Mouse (Mus musculus): ENCODE results near the gene Adgrl2. TPM values are rescaled to one million over a fixed set of nuclear protein-coding genes. Genes with fewer than 3 reads are reported as not detected.

Adgrl2 gene
- polyA plus RNA-seq, 1 experiment from 2014 or later: 42.5 TPM

DNA sequence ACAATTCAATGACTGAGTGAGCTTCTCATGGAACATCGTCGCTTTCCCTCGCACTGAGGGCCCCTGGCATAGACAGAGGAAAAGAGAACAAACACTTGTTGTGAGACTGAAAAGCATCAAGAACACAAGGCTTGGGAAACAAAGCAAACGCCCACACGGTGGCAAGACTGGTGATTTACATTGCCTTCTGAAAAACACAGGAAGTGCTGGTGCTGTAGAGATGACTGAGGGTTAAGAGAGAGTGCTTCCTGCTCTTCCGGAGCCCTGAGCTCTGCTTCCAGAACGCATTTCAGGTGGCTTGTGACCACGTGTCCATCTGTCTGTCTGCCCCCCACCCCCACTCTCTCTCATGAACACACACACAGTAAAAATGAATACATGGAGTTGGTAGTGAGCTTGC, 122.7 kb downstream of the Adgrl2 start:
- DNase-seq (ENCODE audit: low spot score) (peak; percentile 63), ATAC-seq (replicated peaks; ENCODE audit: low FRiP score, low read depth) (no peak)
- Histone ChIP-seq H3K27me3 (ENCODE audit: insufficient read depth, low read length) (no peaks in the 10 kb centered on the region), H3K4me3 (replicated peaks; ENCODE audit: low read depth, low read length) (no peak overlapping the region), H3K4me1 (replicated peaks; ENCODE audit: insufficient read depth, low read length) (no peaks in the 10 kb centered on the region), H3K4me2 (ENCODE audit: low read length) (no peak overlapping the region), H3K27ac (no peak overlapping the region), H3K9me3 (replicated peaks; ENCODE audit: low read length) (no peaks in the 10 kb centered on the region), H3K36me3 (ENCODE audit: insufficient read depth, low read length) (0 out of 2 replicates have a peak, but pooled peaks cover 11% of the 10 kb centered on the region), H3K9ac (ENCODE audit: low read depth, low read length) (no peak overlapping the region)
- WGBS: 44% methylated on average over 8 of the region's 8 CpGs
- peak; percentile 21; the same call in 1 of the 2 replicates for TF ChIP-seq CTCF (IDR thresholded peaks at IDR 0.05; ENCODE audit: low read depth)

- 90% methylated on average over 5 of the region's 5 CpGs for WGBS
- TF ChIP-seq CTCF (IDR thresholded peaks at IDR 0.05; ENCODE audit: low read depth): no peak
Observed at GRCm38 (mm10) chr3:148866633-148867032, 123.7 kb downstream of the Adgrl2 start.

GRCm38 (mm10) chr3:148866053-148866452, 124.3 kb downstream of the Adgrl2 start:
- ATAC-seq (replicated peaks; ENCODE audit: low FRiP score, low read depth) (no peak), DNase-seq (ENCODE audit: low spot score) (no peak)
- WGBS: 92% methylated on average over 7 of the region's 7 CpGs
- Histone ChIP-seq H3K4me2 (ENCODE audit: low read length) (no peak overlapping the region), H3K4me1 (replicated peaks; ENCODE audit: insufficient read depth, low read length) (no peaks in the 10 kb centered on the region), H3K9me3 (replicated peaks; ENCODE audit: low read length) (no peaks in the 10 kb centered on the region), H3K36me3 (ENCODE audit: insufficient read depth, low read length) (0 out of 2 replicates have a peak, but pooled peaks cover 6% of the 10 kb centered on the region), H3K27ac (no peak overlapping the region), H3K4me3 (replicated peaks; ENCODE audit: low read depth, low read length) (no peak overlapping the region), H3K27me3 (ENCODE audit: insufficient read depth, low read length) (no peaks in the 10 kb centered on the region), H3K9ac (ENCODE audit: low read depth, low read length) (no peak overlapping the region)
- no peak for TF ChIP-seq CTCF (IDR thresholded peaks at IDR 0.05; ENCODE audit: low read depth)

More at GRCm38 (mm10) chr3:148866633-148867032, 123.7 kb downstream of the Adgrl2 start:
- H3K27me3 ChIP-seq (ENCODE audit: insufficient read depth, low read length): no peaks in the 10 kb centered on the region
- H3K27ac ChIP-seq: no peak overlapping the region
- no peak for DNase-seq (ENCODE audit: low spot score)
- no peak for ATAC-seq (replicated peaks; ENCODE audit: low FRiP score, low read depth)
- H3K36me3 ChIP-seq (ENCODE audit: insufficient read depth, low read length): 0 out of 2 replicates have a peak, but pooled peaks cover 6% of the 10 kb centered on the region
- no peaks in the 10 kb centered on the region for H3K9me3 ChIP-seq (replicated peaks; ENCODE audit: low read length)
- H3K4me2 ChIP-seq (ENCODE audit: low read length): no peak overlapping the region
- H3K4me1 ChIP-seq (replicated peaks; ENCODE audit: insufficient read depth, low read length): no peaks in the 10 kb centered on the region
- H3K4me3 ChIP-seq (replicated peaks; ENCODE audit: low read depth, low read length): no peak overlapping the region
- no peak overlapping the region for H3K9ac ChIP-seq (ENCODE audit: low read depth, low read length)

DNA sequence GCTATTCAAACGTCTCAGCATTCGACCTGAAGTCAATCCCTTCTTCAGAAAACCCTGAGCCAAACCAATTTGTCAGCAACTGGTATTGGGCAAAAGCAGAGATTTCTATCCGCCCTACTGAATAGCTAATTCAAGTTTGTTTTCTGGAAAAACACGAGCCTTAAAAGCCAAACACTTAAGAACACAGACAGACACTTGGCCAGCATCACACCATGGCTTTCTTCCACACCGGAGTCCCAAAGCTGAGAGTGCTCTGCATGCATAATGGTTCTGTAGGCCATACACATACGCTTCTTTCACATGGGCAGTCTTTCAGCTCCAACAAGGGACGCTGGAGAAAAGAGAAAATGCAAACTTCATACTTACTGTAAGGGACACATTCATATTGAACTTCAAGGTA, 125.1 kb downstream of the Adgrl2 start:
- TF ChIP-seq CTCF (IDR thresholded peaks at IDR 0.05; ENCODE audit: low read depth): no peak
- H3K4me1 ChIP-seq (replicated peaks; ENCODE audit: insufficient read depth, low read length): no peaks in the 10 kb centered on the region
- WGBS: 75% methylated on average over 7 of the region's 7 CpGs

DNA sequence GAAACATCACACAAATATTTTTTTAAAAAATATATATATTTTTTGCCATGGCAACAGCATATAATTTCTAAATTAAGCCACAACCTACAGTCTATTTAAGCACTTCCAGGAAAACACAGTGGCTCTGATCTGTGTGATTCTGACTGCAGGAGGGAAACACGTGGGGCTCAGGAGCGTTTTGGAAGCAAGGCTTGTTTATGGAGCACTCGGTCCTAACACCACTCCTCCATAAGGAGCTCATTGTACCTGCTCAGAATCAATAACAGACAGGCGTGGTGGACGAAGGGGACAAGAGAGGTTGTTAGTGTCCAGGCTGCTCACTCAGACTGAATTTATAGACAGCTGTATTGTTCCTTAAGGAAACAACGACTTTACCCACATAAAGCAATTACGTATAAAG, 128.5 kb downstream of the Adgrl2 start:
- ATAC-seq (replicated peaks; ENCODE audit: low FRiP score, low read depth) (no peak), DNase-seq (ENCODE audit: low spot score) (no peak)
- Histone ChIP-seq H3K4me2 (ENCODE audit: low read length) (no peak overlapping the region), H3K4me3 (replicated peaks; ENCODE audit: low read depth, low read length) (no peak overlapping the region), H3K9me3 (replicated peaks; ENCODE audit: low read length) (no peaks in the 10 kb centered on the region), H3K36me3 (ENCODE audit: insufficient read depth, low read length) (peaks cover 19% of the 10 kb centered on the region; the same call in 1 of the 2 replicates), H3K27ac (no peak overlapping the region), H3K9ac (ENCODE audit: low read depth, low read length) (no peak overlapping the region), H3K27me3 (ENCODE audit: insufficient read depth, low read length) (no peaks in the 10 kb centered on the region), H3K4me1 (replicated peaks; ENCODE audit: insufficient read depth, low read length) (no peaks in the 10 kb centered on the region)
- 58% methylated on average over 7 of the region's 7 CpGs for WGBS
- no peak for TF ChIP-seq CTCF (IDR thresholded peaks at IDR 0.05; ENCODE audit: low read depth)

More for the DNA sequence above, 125.1 kb downstream of the Adgrl2 start:
- Histone ChIP-seq H3K27ac (no peak overlapping the region), H3K27me3 (ENCODE audit: insufficient read depth, low read length) (no peaks in the 10 kb centered on the region), H3K9me3 (replicated peaks; ENCODE audit: low read length) (no peaks in the 10 kb centered on the region), H3K4me3 (replicated peaks; ENCODE audit: low read depth, low read length) (no peak overlapping the region), H3K36me3 (ENCODE audit: insufficient read depth, low read length) (0 out of 2 replicates have a peak, but pooled peaks cover 6% of the 10 kb centered on the region), H3K9ac (ENCODE audit: low read depth, low read length) (no peak overlapping the region), H3K4me2 (ENCODE audit: low read length) (no peak overlapping the region)
- ATAC-seq (replicated peaks; ENCODE audit: low FRiP score, low read depth) (no peak), DNase-seq (ENCODE audit: low spot score) (no peak)

DNA sequence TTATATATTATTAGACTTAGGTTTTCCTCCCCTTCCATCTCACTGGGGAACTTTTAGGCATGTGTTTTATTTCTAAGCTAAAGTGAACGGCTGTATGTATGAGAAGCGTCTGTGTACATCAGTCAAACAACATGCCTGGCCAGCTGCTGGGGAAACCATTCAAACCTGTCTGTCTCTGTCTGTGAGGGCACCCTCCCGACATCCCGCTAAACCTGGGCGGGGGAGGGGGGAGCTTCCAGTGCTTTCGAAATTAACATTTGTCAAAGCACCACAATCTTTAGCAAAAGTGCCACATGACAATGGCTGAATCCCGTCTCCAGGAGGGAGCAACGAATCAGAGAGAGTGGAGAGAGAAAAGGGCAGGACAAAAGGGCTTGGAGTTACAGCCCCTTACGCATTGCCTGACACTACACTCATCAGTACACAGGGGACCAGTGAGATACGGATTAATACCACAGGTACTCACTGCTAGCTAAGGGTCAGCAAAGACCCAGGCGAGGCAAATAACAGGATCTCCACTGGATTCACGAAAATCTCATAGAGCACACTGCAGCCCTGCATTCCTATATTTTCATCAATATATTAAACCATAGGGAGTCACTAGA, 135.9 kb downstream of the Adgrl2 start:
- no peaks in the 10 kb centered on the region for H3K4me1 ChIP-seq (replicated peaks; ENCODE audit: insufficient read depth, low read length)
- H3K4me3 ChIP-seq (replicated peaks; ENCODE audit: low read depth, low read length): no peak overlapping the region
- no peaks in the 10 kb centered on the region for H3K9me3 ChIP-seq (replicated peaks; ENCODE audit: low read length)
- peaks cover 33% of the 10 kb centered on the region; the same call in 1 of the 2 replicates for H3K36me3 ChIP-seq (ENCODE audit: insufficient read depth, low read length)
- TF ChIP-seq CTCF (IDR thresholded peaks at IDR 0.05; ENCODE audit: low read depth): no peak
- WGBS: 50% methylated on average over 12 of the region's 12 CpGs
- no peak for DNase-seq (ENCODE audit: low spot score)
- H3K27ac ChIP-seq: no peak overlapping the region
- no peak overlapping the region for H3K4me2 ChIP-seq (ENCODE audit: low read length)
- no peaks in the 10 kb centered on the region for H3K27me3 ChIP-seq (ENCODE audit: insufficient read depth, low read length)
- ATAC-seq (replicated peaks; ENCODE audit: low FRiP score, low read depth): no peak
- no peak overlapping the region for H3K9ac ChIP-seq (ENCODE audit: low read depth, low read length)

All from kidney, postnatal 0 days (tissue).